Mouse (Mus musculus) ES-Bruce4 (cell line): Measurements from ENCODE around the gene Dgkz. TPM values are rescaled to one million over a fixed set of nuclear protein-coding genes. Genes with fewer than 3 reads are reported as not detected.

Experiments
- H3K27ac ChIP-seq: 2 replicates; pipeline ENCODE4 v1.5.1; 2012; ENCODE audit warnings: low read length, inconsistent platforms; ENCODE audit not compliant: insufficient read depth
- H3K27me3 ChIP-seq: 2 replicates; pipeline ENCODE4 v1.6.1; 2012; ENCODE audit warnings: mild to moderate bottlenecking, low read length, inconsistent platforms; ENCODE audit not compliant: control insufficient read depth, poor library complexity, insufficient read depth, severe bottlenecking
- H3K36me3 ChIP-seq: 2 replicates; pipeline ENCODE4 v1.6.1; 2012; ENCODE audit warnings: inconsistent platforms, mild to moderate bottlenecking, low read length, moderate library complexity; ENCODE audit not compliant: control insufficient read depth, poor library complexity, insufficient read depth, severe bottlenecking
- H3K4me1 ChIP-seq: one replicate; pipeline ENCODE4 v1.8.1; 2011; ENCODE audit warnings: low read length; ENCODE audit not compliant: control insufficient read depth, insufficient read depth
- H3K4me3 ChIP-seq: 2 replicates; pipeline ENCODE4 v1.5.1; 2011; ENCODE audit warnings: low read depth, mild to moderate bottlenecking, low read length
- H3K9ac ChIP-seq: 2 replicates; pipeline ENCODE4 v1.6.1; 2012; ENCODE audit warnings: low read depth, mild to moderate bottlenecking, inconsistent platforms; ENCODE audit not compliant: poor library complexity, severe bottlenecking
- H3K9me3 ChIP-seq: replicated peaks from 2 replicates; pipeline ENCODE4 v1.6.1; 2012; ENCODE audit warnings: mild to moderate bottlenecking, low read length, inconsistent platforms; ENCODE audit not compliant: control insufficient read depth, poor library complexity, insufficient read depth, severe bottlenecking
- CTCF ChIP-seq: IDR thresholded peaks from one replicate; pipeline ENCODE4 v1.8.1; 2011; ENCODE audit warnings: low read depth, low read length
- EP300 ChIP-seq: IDR thresholded peaks from 2 replicates; pipeline ENCODE4 v1.6.1; 2011; ENCODE audit warnings: low read depth, low read length; ENCODE audit not compliant: insufficient read depth
- POLR2A ChIP-seq: IDR thresholded peaks from one replicate; pipeline ENCODE4 v1.8.1; 2011; ENCODE audit warnings: low read length; ENCODE audit not compliant: insufficient read depth
- polyA plus RNA-seq: library from polyadenylated mRNA; stranded (reverse); fragments of >200 nt; gene quantifications from 2 replicates; pipeline ENCODE4 v1.2.4, GENCODE M21; 2011; ENCODE audit warnings: low read depth; ENCODE audit not compliant: missing spikeins, insufficient read depth, insufficient read length

Dgkz gene
- polyA plus RNA-seq, 1 experiment, result 28.1 TPM

DNA sequence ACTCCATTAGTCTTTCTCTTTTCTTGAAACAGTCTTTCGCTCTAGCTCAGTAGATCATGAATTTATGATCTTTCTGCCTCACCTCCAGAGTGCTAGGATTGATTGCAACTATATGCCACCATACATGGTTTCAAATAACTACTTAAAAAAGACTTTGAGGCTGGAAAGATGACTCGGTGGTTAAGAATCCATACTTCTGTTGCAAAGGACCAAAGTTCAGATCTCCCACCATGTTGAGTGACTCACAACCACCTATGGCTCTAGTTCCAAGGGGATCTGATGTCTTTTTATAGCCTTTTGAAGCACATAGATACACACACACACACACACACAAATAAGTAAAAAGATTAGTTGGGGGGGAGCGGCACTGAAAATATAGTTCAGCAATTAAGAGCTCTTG is 80.3 kb downstream of the Dgkz start:
- Histone ChIP-seq H3K9ac (no peak overlapping the region), H3K9me3 (no peaks in the 10 kb centered on the region), H3K36me3 (no peaks in the 10 kb centered on the region; the same call in 1 of the 2 replicates), H3K27me3 (no peaks in the 10 kb centered on the region), H3K27ac (no peak overlapping the region), H3K4me1 (no peaks in the 10 kb centered on the region), H3K4me3 (no peak overlapping the region)
- TF ChIP-seq CTCF (no peak), POLR2A (no peak), EP300 (no peak)

DNA sequence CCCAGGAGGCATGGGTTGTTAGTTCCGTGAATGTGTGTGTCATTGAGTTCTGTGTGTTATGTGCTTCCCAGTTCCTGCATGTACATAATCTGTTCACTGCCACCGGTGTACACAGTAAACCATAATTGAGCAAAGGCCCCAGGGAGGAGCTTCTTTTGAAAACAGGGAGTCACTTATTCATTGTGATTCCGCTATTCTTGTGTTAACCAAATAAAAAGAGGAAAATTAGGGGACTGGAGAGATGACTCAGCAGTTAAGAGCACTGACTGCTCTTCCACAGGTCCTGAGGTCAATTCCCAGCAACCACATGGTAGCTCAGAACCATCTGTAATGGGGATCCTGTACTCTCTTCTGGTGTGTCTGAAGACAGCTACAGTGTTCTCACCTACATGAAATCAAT is 80.9 kb downstream of the Dgkz start:
- no peaks in the 10 kb centered on the region for H3K9me3 ChIP-seq
- TF ChIP-seq CTCF (no peak), POLR2A (no peak), EP300 (no peak)
- no peak overlapping the region for H3K4me3 ChIP-seq
- no peak overlapping the region for H3K9ac ChIP-seq
- H3K4me1 ChIP-seq, result no peaks in the 10 kb centered on the region
- H3K27me3 ChIP-seq, result no peaks in the 10 kb centered on the region
- peak overlapping the region; percentile 44; the same call in 1 of the 2 replicates for H3K27ac ChIP-seq
- no peaks in the 10 kb centered on the region; the same call in 1 of the 2 replicates for H3K36me3 ChIP-seq

DNA sequence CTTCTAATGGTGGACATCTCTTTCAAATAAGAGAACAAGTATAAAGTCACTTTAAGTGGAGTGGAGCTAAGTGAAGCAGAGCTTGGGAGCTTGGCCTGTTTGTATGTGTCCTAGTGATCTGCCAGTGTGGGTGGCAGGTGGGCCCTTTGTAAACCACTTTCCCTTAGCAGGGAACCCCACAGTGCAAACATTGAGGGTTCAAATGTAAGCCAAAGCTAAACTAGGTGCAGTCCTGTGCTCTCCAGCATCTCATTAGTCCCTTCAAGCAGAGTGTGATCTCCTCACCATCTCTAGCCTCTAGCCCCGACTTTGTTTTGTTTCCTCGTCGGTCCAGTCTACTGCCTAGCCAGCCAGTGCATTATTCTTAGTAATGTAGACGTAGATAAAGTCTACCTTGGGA is 91.0 kb downstream of the Dgkz start:
- Histone ChIP-seq H3K36me3 (peaks cover 10% of the 10 kb centered on the region), H3K4me3 (no peak overlapping the region), H3K9ac (no peak overlapping the region), H3K9me3 (no peaks in the 10 kb centered on the region), H3K4me1 (no peaks in the 10 kb centered on the region), H3K27ac (no peak overlapping the region), H3K27me3 (no peaks in the 10 kb centered on the region)
- TF ChIP-seq POLR2A (no peak), EP300 (no peak), CTCF (no peak)

GRCm38 (mm10) chr2:91883961-91884360 is 91.7 kb downstream of the Dgkz start:
- Histone ChIP-seq H3K9me3 (no peaks in the 10 kb centered on the region), H3K4me3 (no peak overlapping the region), H3K9ac (no peak overlapping the region), H3K27me3 (no peaks in the 10 kb centered on the region), H3K27ac (no peak overlapping the region), H3K36me3 (peaks cover 10% of the 10 kb centered on the region), H3K4me1 (no peaks in the 10 kb centered on the region)
- no peak for TF ChIP-seq CTCF
- no peak for TF ChIP-seq POLR2A
- TF ChIP-seq EP300, result no peak

Other genes starting within 250 kb of the Dgkz start
- gene Ambra1, start 245.7 kb downstream of the Dgkz start, polyA plus RNA-seq, result 43.1 and 50.4 TPM in 2 replicates
- 0.78 and 0.97 TPM in 2 replicates for gene Chrm4, start 48.6 kb downstream of the Dgkz start, polyA plus RNA-seq
- 156 and 167 TPM in 2 replicates for gene Mdk, start 43.6 kb downstream of the Dgkz start, polyA plus RNA-seq
- gene Gm9821, start 30.2 kb downstream of the Dgkz start, polyA plus RNA-seq, result not detected in 2 replicates
- 10.5 and 10.9 TPM in 2 replicates for gene Creb3l1, start 48.6 kb upstream of the Dgkz start, polyA plus RNA-seq
- 47.0 and 52.2 TPM in 2 replicates for gene Phf21a, start 117.3 kb upstream of the Dgkz start, polyA plus RNA-seq